Mouse (Mus musculus) cerebellum, postnatal 14 days (tissue): ENCODE results near the gene Agbl1.

Experiments
- DNase-seq, 2 experiments: peaks; one replicate each; pipeline ENCODE4 v3.0.0; 2021; ENCODE audit warnings: mixed read lengths in 2 of 2

The Agbl1 gene

DNA sequence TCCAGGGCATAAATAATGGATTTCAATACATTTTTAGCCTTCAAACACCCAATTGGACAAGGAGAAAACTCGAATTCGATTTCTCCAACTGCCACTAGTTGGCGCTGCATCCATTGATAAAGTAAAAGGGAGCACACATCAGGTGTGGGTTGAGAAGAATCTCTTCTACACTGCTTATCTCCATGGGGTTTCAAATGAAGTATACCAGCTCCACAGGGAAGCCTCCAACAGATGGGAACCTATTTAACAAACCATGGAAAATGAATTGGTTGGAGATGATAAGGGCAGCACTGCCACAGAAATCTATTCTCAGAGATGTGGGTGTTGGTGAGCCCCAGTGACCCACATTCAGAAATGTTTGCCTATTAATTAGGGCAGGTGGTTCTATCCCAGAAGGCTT is 741.6 kb downstream of the Agbl1 start:
- DNase-seq, result peak; percentile 56 to 69

DNA sequence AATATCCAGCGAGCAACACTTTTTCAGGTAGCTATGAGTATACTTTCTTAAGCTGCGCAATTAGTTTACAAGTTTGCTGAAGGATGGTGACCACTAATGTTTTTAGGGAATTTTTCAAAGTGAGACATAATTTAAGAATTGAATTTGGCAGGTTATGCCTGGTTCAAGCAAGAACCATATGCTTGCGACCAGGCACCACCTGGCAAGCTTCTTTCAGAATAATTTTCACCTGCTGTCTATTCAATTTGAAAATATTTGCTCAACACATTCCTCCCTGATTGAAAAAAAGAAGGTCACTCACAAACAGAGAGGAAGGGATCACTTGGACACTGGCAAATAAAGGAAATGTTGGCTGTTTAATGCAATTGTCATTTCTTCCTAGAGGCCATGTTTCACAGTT is 779.9 kb downstream of the Agbl1 start:
- DNase-seq, result peak; percentile 20 to 41

GRCm38 (mm10) chr7:77029019-77029418 is 799.3 kb downstream of the Agbl1 start:
- no peak for DNase-seq

- DNase-seq, result no peak
Observed at GRCm38 (mm10) chr7:77076033-77076432, 846.3 kb downstream of the Agbl1 start.

DNA sequence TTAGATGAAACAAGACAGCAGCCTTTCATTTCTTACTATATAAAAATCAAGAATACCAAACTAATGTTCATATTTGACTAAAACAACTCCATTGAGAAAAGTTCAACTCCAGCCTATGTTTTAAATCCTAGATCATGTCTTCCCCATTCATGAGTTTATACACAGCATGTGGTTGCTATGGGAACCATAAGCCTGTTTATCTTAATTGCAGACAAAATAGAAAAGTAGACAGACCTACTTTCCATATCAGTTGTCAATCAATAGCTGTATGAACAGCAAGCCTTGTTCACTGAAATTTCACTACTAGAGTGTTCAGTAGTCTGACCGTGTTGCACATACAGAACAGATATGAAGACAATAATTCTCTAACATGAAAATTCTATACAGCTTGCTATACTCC is 857.6 kb downstream of the Agbl1 start:
- DNase-seq, result no peak

- no peak for DNase-seq
Observed at GRCm38 (mm10) chr7:77095153-77095552, 865.5 kb downstream of the Agbl1 start.

DNA sequence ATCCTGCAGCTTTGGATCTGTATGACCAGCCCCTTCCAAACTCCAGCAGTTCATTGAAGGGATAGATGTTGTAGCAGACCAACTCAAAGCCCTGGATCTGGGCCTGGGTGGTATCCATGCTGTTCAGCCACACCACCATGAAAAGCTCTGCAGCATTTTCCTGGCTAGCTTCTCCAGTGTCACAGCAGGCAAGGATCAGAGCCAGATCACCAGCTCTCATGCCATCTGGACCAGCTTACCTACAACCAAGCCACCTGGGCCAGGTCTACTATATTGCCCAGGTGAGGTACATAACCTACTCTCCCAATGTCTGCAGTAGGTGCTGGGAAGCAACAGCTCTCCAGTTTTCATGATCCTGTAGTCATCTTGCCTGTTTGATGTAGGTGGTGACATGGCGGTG is 884.3 kb downstream of the Agbl1 start:
- peak; percentile 69 to 80 for DNase-seq

DNA sequence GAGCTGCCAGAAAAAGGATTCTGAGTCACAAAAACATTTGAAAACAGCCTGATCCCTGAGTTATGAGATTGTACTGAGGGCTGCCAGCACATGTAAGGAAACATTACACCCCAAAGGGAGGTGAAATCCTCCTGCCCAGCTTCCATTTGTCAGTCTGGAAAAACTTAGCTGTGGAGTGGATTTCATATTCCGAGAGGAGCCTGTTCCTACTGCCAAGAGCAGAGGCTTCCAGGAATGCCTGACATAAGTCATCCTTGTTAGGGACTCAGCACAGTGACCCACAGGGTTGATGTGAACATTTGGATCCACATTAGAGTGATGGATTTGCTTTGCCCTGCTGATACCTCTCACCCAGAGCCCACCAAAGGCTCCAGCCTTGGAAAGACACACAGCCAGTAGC is 899.4 kb downstream of the Agbl1 start:
- no peak for DNase-seq

DNA sequence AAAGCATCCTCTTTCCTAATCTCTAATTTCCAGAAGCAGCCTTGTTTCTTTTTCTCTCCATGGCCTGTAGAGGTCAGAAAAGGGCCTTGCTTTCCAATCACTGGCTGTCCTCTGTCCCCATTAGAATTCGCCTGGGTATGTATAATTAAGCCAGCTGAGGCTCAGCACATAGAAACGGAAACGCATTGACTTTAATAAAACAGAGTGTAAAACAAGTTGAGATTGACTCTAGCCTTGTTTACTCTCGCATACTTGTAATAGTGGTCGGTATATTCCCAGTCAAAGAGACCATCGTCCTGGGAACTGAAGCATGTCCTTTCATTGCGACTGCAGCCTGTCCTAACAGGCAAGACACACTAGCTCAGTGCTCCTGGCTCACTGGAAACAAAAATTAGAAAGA is 902.3 kb downstream of the Agbl1 start:
- DNase-seq, result peak; percentile 45 to 58

GRCm38 (mm10) chr7:77132615-77133420 is 903.1 kb downstream of the Agbl1 start:
- peak; percentile 31 to 50 for DNase-seq

- DNase-seq, result no peak
Observed at GRCm38 (mm10) chr7:77134860-77135259, 905.2 kb downstream of the Agbl1 start.

DNA sequence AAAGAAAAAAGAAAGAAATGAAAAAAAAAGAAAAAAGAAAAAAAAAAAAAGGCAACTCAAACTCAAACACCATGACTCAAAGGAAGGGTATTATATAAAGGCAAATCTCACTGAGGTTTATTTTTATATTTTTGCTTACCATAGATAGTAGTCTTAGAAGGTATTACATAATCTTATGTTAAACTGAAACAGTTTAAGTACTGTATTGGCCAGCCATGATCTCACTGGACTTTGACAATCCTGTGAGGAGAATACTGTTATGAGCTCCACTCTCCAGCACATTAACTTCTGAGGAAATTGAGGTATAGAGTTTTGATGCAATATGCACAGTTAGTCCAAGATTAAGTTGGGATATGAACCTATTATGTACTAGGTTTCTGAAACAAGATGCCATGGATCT is 909.0 kb downstream of the Agbl1 start:
- DNase-seq, result no peak

DNA sequence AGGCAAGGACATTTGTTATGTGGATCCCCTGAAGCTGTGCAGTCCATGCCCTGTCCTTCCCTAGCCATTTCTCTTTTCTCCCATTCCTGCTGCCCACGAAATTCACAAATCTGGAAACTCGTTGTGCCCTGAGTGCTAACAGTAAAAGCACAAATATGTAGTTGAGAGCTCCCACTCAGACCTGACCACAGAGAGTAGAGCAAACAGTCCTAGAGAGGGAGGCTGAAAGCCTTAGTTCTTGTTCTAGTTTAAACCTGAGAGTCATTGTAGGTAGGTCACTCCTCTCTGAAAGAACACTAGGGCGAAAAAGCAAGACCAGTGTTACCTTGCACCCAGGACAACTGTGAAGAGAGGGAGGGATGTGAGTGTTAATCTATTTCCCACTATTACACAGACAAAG is 917.8 kb downstream of the Agbl1 start:
- no peak for DNase-seq

DNA sequence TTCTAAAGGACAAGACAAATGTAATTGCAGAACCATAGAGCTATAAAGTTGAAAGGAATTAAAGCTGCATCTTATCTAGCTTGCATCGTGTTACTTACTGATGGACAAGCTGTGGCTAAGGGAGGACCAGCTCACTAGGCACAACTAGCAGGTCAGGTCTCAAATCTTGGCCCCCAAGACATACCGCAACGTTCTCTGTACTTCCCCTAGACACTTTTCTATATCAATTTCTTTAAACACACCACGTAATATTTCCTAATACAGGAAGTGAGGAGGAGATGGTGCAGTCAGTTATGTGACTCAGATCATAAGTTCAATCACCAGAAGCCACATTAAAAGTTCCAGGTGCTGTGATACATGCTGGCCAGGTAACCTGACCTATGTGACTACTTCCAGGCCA is 919.1 kb downstream of the Agbl1 start:
- no peak for DNase-seq

GRCm38 (mm10) chr7:77149846-77150245 is 920.2 kb downstream of the Agbl1 start:
- no peak for DNase-seq

DNA sequence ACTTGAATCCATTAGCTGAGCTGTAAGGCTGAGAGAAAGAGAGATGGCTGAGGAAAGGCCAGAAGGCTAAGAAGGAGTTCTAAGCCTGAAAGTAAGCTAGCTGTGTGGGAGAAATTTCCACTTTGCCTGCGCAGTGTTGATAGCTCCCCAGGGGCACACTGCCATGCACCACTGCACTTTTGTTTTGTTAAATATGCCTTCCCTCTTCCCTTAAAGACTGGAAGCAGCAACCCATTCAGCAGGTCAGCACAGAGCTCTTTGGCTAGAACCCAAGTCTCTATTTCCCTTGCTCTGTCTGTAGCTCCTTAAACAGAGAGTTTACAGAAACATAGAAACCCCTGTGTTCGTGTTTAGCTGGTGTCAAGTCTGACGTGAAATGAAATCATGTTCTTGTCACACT is 922.7 kb downstream of the Agbl1 start:
- no peak for DNase-seq

DNA sequence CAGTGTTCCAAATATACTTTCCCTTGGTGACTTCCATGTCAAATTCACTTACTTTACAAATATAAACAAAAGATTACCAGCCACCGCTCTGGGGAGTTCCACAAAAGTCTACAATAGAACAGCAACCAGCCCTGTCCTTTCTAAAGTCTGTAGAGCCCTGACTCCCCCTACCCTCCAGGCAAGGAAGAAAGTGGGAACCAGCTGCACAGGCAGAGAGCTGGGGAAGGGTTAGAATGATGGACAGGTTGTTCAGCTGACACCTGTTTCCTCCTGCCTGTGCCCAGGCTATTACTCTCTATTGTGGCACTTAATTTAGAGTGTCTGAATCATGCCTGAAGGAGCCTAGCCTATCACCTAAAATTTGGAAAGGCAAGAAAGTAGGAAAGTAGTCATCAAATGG is 923.2 kb downstream of the Agbl1 start:
- no peak for DNase-seq

- no peak for DNase-seq
Observed at GRCm38 (mm10) chr7:77164921-77165320, 935.2 kb downstream of the Agbl1 start.
